Mouse (Mus musculus) lung, postnatal 0 days (tissue): ENCODE data around the gene BC037034.

Source experiments
- CTCF ChIP-seq: IDR thresholded peaks from 2 replicates; pipeline ENCODE4 v1.5.1; 2016; ENCODE audit warnings: antibody characterized with exemption, mild to moderate bottlenecking
- EP300 ChIP-seq: IDR thresholded peaks from 2 replicates; pipeline ENCODE4 v1.6.1; 2016; ENCODE audit warnings: antibody characterized with exemption, mild to moderate bottlenecking, control low read depth

GRCm38 (mm10) chr5:138260834-138261233, 3.0 kb downstream of the BC037034 start:
- no peak for TF ChIP-seq CTCF
- TF ChIP-seq EP300, result no peak
